Mouse (Mus musculus) stomach, embryonic 14.5 days (tissue): ENCODE measurements around the gene Eed. TPM values are rescaled to one million over a fixed set of nuclear protein-coding genes. Genes with fewer than 3 reads are reported as not detected.

ENCODE experiments used
- ATAC-seq: fragments of 200-750 bp; cut with Nextera tagmentation; 2 replicates; pipeline ENCODE4 v1.8.0; 2017; ENCODE audit warnings: low read depth, moderate TSS enrichment; ENCODE audit not compliant: insufficient number of reproducible peaks, insufficient read depth, low FRiP score
- H3K27ac ChIP-seq: fragments of 300-500 bp; sonication (generic); 2 replicates; pipeline ENCODE4 v1.5.1; 2014; ENCODE audit warnings: mild to moderate bottlenecking, low read length, moderate library complexity, mixed read lengths
- H3K27me3 ChIP-seq: fragments of 300-500 bp; sonication (generic); 2 replicates; pipeline ENCODE4 v1.6.1; 2014; ENCODE audit warnings: low read length, control low read depth, mixed read lengths; ENCODE audit not compliant: control insufficient read depth, insufficient read depth
- H3K36me3 ChIP-seq: fragments of 300-500 bp; sonication (generic); 2 replicates; pipeline ENCODE4 v1.6.1; 2014; ENCODE audit warnings: mild to moderate bottlenecking, control low read depth, low read length, moderate library complexity, mixed read lengths; ENCODE audit not compliant: control insufficient read depth, insufficient read depth
- H3K4me1 ChIP-seq: fragments of 300-500 bp; sonication (generic); 2 replicates; pipeline ENCODE4 v1.6.1; 2014; ENCODE audit warnings: low read length, control low read depth, mixed read lengths; ENCODE audit not compliant: control insufficient read depth, insufficient read depth
- H3K4me2 ChIP-seq: fragments of 300-500 bp; sonication (generic); replicated peaks from 2 replicates; pipeline ENCODE4 v1.6.1; 2014; ENCODE audit warnings: low read depth, low read length, control low read depth
- H3K4me3 ChIP-seq: fragments of 300-500 bp; sonication (generic); 2 replicates; pipeline ENCODE4 v1.5.1; 2014; ENCODE audit warnings: low read depth, low read length, control low read depth
- H3K9ac ChIP-seq: fragments of 300-500 bp; sonication (generic); replicated peaks from 2 replicates; pipeline ENCODE4 v1.6.1; 2014; ENCODE audit warnings: low read depth, mild to moderate bottlenecking, control low read depth, low read length, moderate library complexity, mixed read lengths
- H3K9me3 ChIP-seq: fragments of 300-500 bp; sonication (generic); 2 replicates; pipeline ENCODE4 v1.6.1; 2016; ENCODE audit warnings: low read depth, low read length, control low read depth; ENCODE audit not compliant: control insufficient read depth
- WGBS: fragments of 180-500 bp; shearing (Covaris S2); extraction: QIAGEN DNeasy Blood & Tissue Kit; methylation state at CpG from one replicate; pipeline ENCODE4 v1.1.7; 2014; 5-methylcytosine and 5-hydroxymethylcytosine counted together
- polyA plus RNA-seq: library from polyadenylated mRNA; unstranded; fragments of >200 nt; fragmentation: Nextera tagmentation; extraction: Ambion mirVana; gene quantifications from 2 replicates; pipeline ENCODE4 v1.2.1, GENCODE M21; 2014

The Eed gene
- polyA plus RNA-seq: 75.9 and 78.8 TPM in 2 replicates

- Histone ChIP-seq H3K4me3 (peak within 1 kb of the TSS; percentile 79), H3K36me3 (peaks cover 7% of the 10 kb centered on the region), H3K4me1 (peaks cover 9% of the 10 kb centered on the region; the same call in 1 of the 2 replicates), H3K27me3 (no peaks in the 10 kb centered on the region), H3K9me3 (no peaks in the 10 kb centered on the region), H3K9ac (peak within 1 kb of the TSS; percentile 76), H3K27ac (peak within 1 kb of the TSS; percentile 100), H3K4me2 (peak within 1 kb of the TSS; percentile 51)
- under 1% methylated on average over 85 of the region's 87 CpGs for WGBS
- ATAC-seq: peak; percentile 90
Observed at GRCm38 (mm10) chr7:89980485-89981422, at the start of gene Eed. Gene Eed (minus strand): TSS chr7:89980983.

- no peak; the same call in 1 of the 2 replicates for ATAC-seq
- no peaks in the 10 kb centered on the region for H3K9me3 ChIP-seq
- H3K4me3 ChIP-seq: no peak overlapping the region
- H3K9ac ChIP-seq: no peak overlapping the region
- H3K36me3 ChIP-seq: no peaks in the 10 kb centered on the region
- H3K4me1 ChIP-seq: peaks cover 21% of the 10 kb centered on the region; the same call in 1 of the 2 replicates
- H3K27me3 ChIP-seq: no peaks in the 10 kb centered on the region
- WGBS: 25% methylated on average over 20 of the region's 20 CpGs
- peak overlapping the region; percentile 75 for H3K27ac ChIP-seq
- H3K4me2 ChIP-seq: peak overlapping the region; percentile 4; the same call in 1 of the 2 replicates
Observed at GRCm38 (mm10) chr7:90029548-90030485, 49.0 kb upstream of the Eed start.

- ATAC-seq: 0 out of 2 replicates have a peak, but pooled peaks have one; percentile 39
Observed at GRCm38 (mm10) chr7:90028888-90029547, 48.2 kb upstream of the Eed start.

GRCm38 (mm10) chr7:90024975-90025374 is 44.2 kb upstream of the Eed start:
- 63% methylated on average over 6 of the region's 6 CpGs for WGBS
- Histone ChIP-seq H3K4me3 (no peak overlapping the region), H3K9me3 (no peaks in the 10 kb centered on the region), H3K4me2 (no peak overlapping the region), H3K27ac (no peak overlapping the region), H3K4me1 (peaks cover 11% of the 10 kb centered on the region; the same call in 1 of the 2 replicates), H3K36me3 (no peaks in the 10 kb centered on the region), H3K9ac (no peak overlapping the region), H3K27me3 (no peaks in the 10 kb centered on the region)
- no peak for ATAC-seq

More at GRCm38 (mm10) chr7:90028888-90029547, 48.2 kb upstream of the Eed start:
- Histone ChIP-seq H3K4me2 (peak overlapping the region; percentile 4; the same call in 1 of the 2 replicates), H3K4me1 (peaks cover 21% of the 10 kb centered on the region; the same call in 1 of the 2 replicates), H3K27ac (peak overlapping the region; percentile 75; the same call in 1 of the 2 replicates), H3K9ac (no peak overlapping the region), H3K4me3 (no peak overlapping the region), H3K36me3 (no peaks in the 10 kb centered on the region), H3K9me3 (no peaks in the 10 kb centered on the region), H3K27me3 (no peaks in the 10 kb centered on the region)
- WGBS: 9% methylated on average over 8 of the region's 8 CpGs

- H3K4me1 ChIP-seq: no peaks in the 10 kb centered on the region
- 41% methylated on average over 9 of the region's 9 CpGs for WGBS
- H3K27ac ChIP-seq: peak overlapping the region; percentile 68; the same call in 1 of the 2 replicates
- ATAC-seq: peak; percentile 47
- H3K9me3 ChIP-seq: no peaks in the 10 kb centered on the region
- no peaks in the 10 kb centered on the region for H3K27me3 ChIP-seq
- no peak overlapping the region for H3K4me2 ChIP-seq
- H3K4me3 ChIP-seq: no peak overlapping the region
- no peak overlapping the region for H3K9ac ChIP-seq
- no peaks in the 10 kb centered on the region for H3K36me3 ChIP-seq
Observed at GRCm38 (mm10) chr7:90022974-90023707, 42.4 kb upstream of the Eed start.

- Histone ChIP-seq H3K9me3 (no peaks in the 10 kb centered on the region), H3K9ac (no peak overlapping the region), H3K36me3 (no peaks in the 10 kb centered on the region), H3K4me2 (no peak overlapping the region), H3K27ac (no peak overlapping the region), H3K4me3 (no peak overlapping the region), H3K27me3 (no peaks in the 10 kb centered on the region), H3K4me1 (0 out of 2 replicates have a peak, but pooled peaks cover 3% of the 10 kb centered on the region)
- 88% methylated on average over 6 of the region's 6 CpGs for WGBS
- no peak for ATAC-seq
Observed at GRCm38 (mm10) chr7:90020331-90020730, 39.5 kb upstream of the Eed start.

GRCm38 (mm10) chr7:90019570-90019969 is 38.8 kb upstream of the Eed start:
- H3K27me3 ChIP-seq: no peaks in the 10 kb centered on the region
- no peak overlapping the region for H3K4me3 ChIP-seq
- no peaks in the 10 kb centered on the region for H3K36me3 ChIP-seq
- H3K27ac ChIP-seq: no peak overlapping the region
- 0 out of 2 replicates have a peak, but pooled peaks cover 3% of the 10 kb centered on the region for H3K4me1 ChIP-seq
- ATAC-seq: peak; percentile 77; the same call in 1 of the 2 replicates
- WGBS: 68% methylated on average over 10 of the region's 10 CpGs
- H3K9me3 ChIP-seq: no peaks in the 10 kb centered on the region
- no peak overlapping the region for H3K4me2 ChIP-seq
- no peak overlapping the region for H3K9ac ChIP-seq
